Mouse (Mus musculus): Measurements from ENCODE around the gene Hoxd9. TPM values are rescaled to one million over a fixed set of nuclear protein-coding genes. Genes with fewer than 3 reads are reported as not detected.
A peak's percentile ranks its signal among the peaks of the same experiment; 100 is the strongest.

Hoxd9 gene
- polyA plus RNA-seq, 1 experiment from 2014 or later, result 1.4 TPM

- H3K9me3 ChIP-seq, result no peaks in the 10 kb centered on the region
- H3K27me3 ChIP-seq, result peaks cover 99% of the 10 kb centered on the region
- H3K36me3 ChIP-seq, result no peaks in the 10 kb centered on the region
- H3K27ac ChIP-seq, result no peak within 1 kb of the TSS
- peak within 1 kb of the TSS; percentile 24 for H3K4me2 ChIP-seq
- 0 out of 2 replicates have a peak within 1 kb of the TSS, but pooled peaks have one; percentile 32 for H3K9ac ChIP-seq
- peaks cover 35% of the 10 kb centered on the region for H3K4me1 ChIP-seq
- WGBS, result 2% methylated on average over 28 of the region's 28 CpGs
- H3K4me3 ChIP-seq, result peak within 1 kb of the TSS; percentile 21
- ATAC-seq (ENCODE audit: insufficient number of reproducible peaks, insufficient read depth, low FRiP score, low TSS enrichment, low read depth), result no peak
Measured at GRCm38 (mm10) chr2:74659507-74660005, 38.0 kb upstream of the Hoxd9 start, which contains the start of gene Evx2. TSS of gene Evx2 (minus strand) at chr2:74659557.

- H3K9ac ChIP-seq, result no peak overlapping the region
- peaks cover 31% of the 10 kb centered on the region for H3K4me1 ChIP-seq
- no peaks in the 10 kb centered on the region for H3K36me3 ChIP-seq
- ATAC-seq (ENCODE audit: insufficient number of reproducible peaks, insufficient read depth, low FRiP score, low TSS enrichment, low read depth), result no peak
- H3K4me2 ChIP-seq, result no peak overlapping the region
- H3K4me3 ChIP-seq, result peak overlapping the region; percentile 16
- H3K9me3 ChIP-seq, result no peaks in the 10 kb centered on the region
- 3% methylated on average over 30 of the region's 30 CpGs for WGBS
- H3K27me3 ChIP-seq, result peaks cover 98% of the 10 kb centered on the region
- H3K27ac ChIP-seq, result no peak overlapping the region
Measured at GRCm38 (mm10) chr2:74660421-74661375, 36.8 kb upstream of the Hoxd9 start.

GRCm38 (mm10) chr2:74661685-74662084 lies 35.8 kb upstream of the Hoxd9 start:
- H3K27me3 ChIP-seq, result peaks cover 98% of the 10 kb centered on the region
- under 1% methylated on average over 14 of the region's 14 CpGs for WGBS
- H3K4me1 ChIP-seq, result peaks cover 25% of the 10 kb centered on the region
- peak; percentile 62; the same call in 1 of the 2 replicates for ATAC-seq (ENCODE audit: insufficient number of reproducible peaks, insufficient read depth, low FRiP score, low TSS enrichment, low read depth)
- H3K9me3 ChIP-seq, result no peaks in the 10 kb centered on the region
- no peaks in the 10 kb centered on the region for H3K36me3 ChIP-seq
- H3K9ac ChIP-seq, result no peak overlapping the region
- no peak overlapping the region for H3K27ac ChIP-seq
- H3K4me2 ChIP-seq, result peak overlapping the region; percentile 57
- H3K4me3 ChIP-seq, result peak overlapping the region; percentile 26

GRCm38 (mm10) chr2:74663291-74663925 lies 34.1 kb upstream of the Hoxd9 start:
- no peak for ATAC-seq (ENCODE audit: insufficient number of reproducible peaks, insufficient read depth, low FRiP score, low TSS enrichment, low read depth)
- 4% methylated on average over 18 of the region's 18 CpGs for WGBS
- Histone ChIP-seq H3K9me3 (no peaks in the 10 kb centered on the region), H3K4me1 (peaks cover 28% of the 10 kb centered on the region), H3K4me3 (0 out of 2 replicates have a peak overlapping the region, but pooled peaks have one; percentile 6), H3K36me3 (no peaks in the 10 kb centered on the region), H3K9ac (no peak overlapping the region), H3K27me3 (peaks cover 97% of the 10 kb centered on the region), H3K27ac (no peak overlapping the region), H3K4me2 (peak overlapping the region; percentile 16; the same call in 1 of the 2 replicates)

- Histone ChIP-seq H3K4me2 (no peak overlapping the region), H3K27me3 (peaks cover 96% of the 10 kb centered on the region), H3K36me3 (no peaks in the 10 kb centered on the region)
Measured at GRCm38 (mm10) chr2:74666411-74666810, 31.1 kb upstream of the Hoxd9 start.

GRCm38 (mm10) chr2:74667191-74667841 lies 30.2 kb upstream of the Hoxd9 start:
- H3K36me3 ChIP-seq, result no peaks in the 10 kb centered on the region
- no peak overlapping the region for H3K27ac ChIP-seq
- peak overlapping the region; percentile 37 for H3K4me3 ChIP-seq
- 2% methylated on average over 36 of the region's 36 CpGs for WGBS
- no peak for ATAC-seq (ENCODE audit: insufficient number of reproducible peaks, insufficient read depth, low FRiP score, low TSS enrichment, low read depth)
- H3K4me1 ChIP-seq, result peaks cover 17% of the 10 kb centered on the region
- peaks cover 96% of the 10 kb centered on the region for H3K27me3 ChIP-seq
- peak overlapping the region; percentile 62; the same call in 1 of the 2 replicates for H3K4me2 ChIP-seq
- H3K9ac ChIP-seq, result no peak overlapping the region
- H3K9me3 ChIP-seq, result no peaks in the 10 kb centered on the region

More at GRCm38 (mm10) chr2:74666411-74666810, 31.1 kb upstream of the Hoxd9 start:
- Histone ChIP-seq H3K9ac (no peak overlapping the region), H3K4me1 (peaks cover 20% of the 10 kb centered on the region), H3K27ac (no peak overlapping the region), H3K4me3 (no peak overlapping the region), H3K9me3 (no peaks in the 10 kb centered on the region)
- 2% methylated on average over 7 of the region's 7 CpGs for WGBS
- no peak for ATAC-seq (ENCODE audit: insufficient number of reproducible peaks, insufficient read depth, low FRiP score, low TSS enrichment, low read depth)

GRCm38 (mm10) chr2:74667842-74668357 lies 29.6 kb upstream of the Hoxd9 start, which contains the start of gene Hoxd13:
TSS of gene Hoxd13 (plus strand) at chr2:74668310.
- no peak within 1 kb of the TSS for H3K27ac ChIP-seq
- 1% methylated on average over 29 of the region's 51 CpGs for WGBS

GRCm38 (mm10) chr2:74668370-74669229 lies 28.9 kb upstream of the Hoxd9 start:
- H3K27me3 ChIP-seq, result peaks cover 96% of the 10 kb centered on the region
- H3K4me1 ChIP-seq, result peaks cover 18% of the 10 kb centered on the region
- peak overlapping the region; percentile 62 for H3K4me2 ChIP-seq
- WGBS, result under 1% methylated on average over 53 of the region's 74 CpGs
- peak overlapping the region; percentile 37 for H3K4me3 ChIP-seq
- H3K9me3 ChIP-seq, result no peaks in the 10 kb centered on the region
- H3K36me3 ChIP-seq, result no peaks in the 10 kb centered on the region
- no peak for ATAC-seq (ENCODE audit: insufficient number of reproducible peaks, insufficient read depth, low FRiP score, low TSS enrichment, low read depth)
- H3K27ac ChIP-seq, result no peak overlapping the region
- 0 out of 2 replicates have a peak overlapping the region, but pooled peaks have one; percentile 16 for H3K9ac ChIP-seq

More at GRCm38 (mm10) chr2:74667842-74668357, 29.6 kb upstream of the Hoxd9 start, which contains the start of gene Hoxd13:
- ATAC-seq (ENCODE audit: insufficient number of reproducible peaks, insufficient read depth, low FRiP score, low TSS enrichment, low read depth), result no peak
- Histone ChIP-seq H3K9me3 (no peaks in the 10 kb centered on the region), H3K36me3 (no peaks in the 10 kb centered on the region), H3K4me2 (peak within 1 kb of the TSS; percentile 62), H3K4me1 (peaks cover 22% of the 10 kb centered on the region), H3K27me3 (peaks cover 96% of the 10 kb centered on the region), H3K9ac (0 out of 2 replicates have a peak within 1 kb of the TSS, but pooled peaks have one; percentile 16), H3K4me3 (peak within 1 kb of the TSS; percentile 37)

- no peak for ATAC-seq (ENCODE audit: insufficient number of reproducible peaks, insufficient read depth, low FRiP score, low TSS enrichment, low read depth)
- Histone ChIP-seq H3K36me3 (no peaks in the 10 kb centered on the region), H3K9me3 (no peaks in the 10 kb centered on the region), H3K9ac (no peak overlapping the region), H3K27ac (no peak overlapping the region), H3K4me1 (peaks cover 18% of the 10 kb centered on the region), H3K4me3 (no peak overlapping the region), H3K4me2 (no peak overlapping the region), H3K27me3 (peaks cover 96% of the 10 kb centered on the region)
- 2% methylated on average over 3 of the region's 3 CpGs for WGBS
Measured at GRCm38 (mm10) chr2:74669230-74669578, 28.3 kb upstream of the Hoxd9 start.

GRCm38 (mm10) chr2:74669650-74670235 lies 27.8 kb upstream of the Hoxd9 start:
- Histone ChIP-seq H3K4me2 (no peak overlapping the region), H3K9me3 (no peaks in the 10 kb centered on the region), H3K9ac (no peak overlapping the region), H3K4me3 (no peak overlapping the region), H3K27me3 (peaks cover 96% of the 10 kb centered on the region), H3K27ac (no peak overlapping the region), H3K4me1 (peaks cover 18% of the 10 kb centered on the region), H3K36me3 (no peaks in the 10 kb centered on the region)
- 1% methylated on average over 14 of the region's 14 CpGs for WGBS
- ATAC-seq (ENCODE audit: insufficient number of reproducible peaks, insufficient read depth, low FRiP score, low TSS enrichment, low read depth), result no peak

All from embryonic facial prominence, embryonic 13.5 days (tissue).